Mouse (Mus musculus) brown adipose tissue, adult 24 weeks (tissue): ENCODE data around the gene Tm7sf2. TPM values are rescaled to one million over a fixed set of nuclear protein-coding genes. Genes with fewer than 3 reads are reported as not detected.
"Not testable (repeated sequence)": the region's sequence is repeated elsewhere in the genome, so short reads cannot be mapped to it uniquely, and the experiment has no call there.

Experiments
- H3K27ac ChIP-seq: fragments of 200-500 bp; replicated peaks from 2 replicates; pipeline ENCODE4 v1.5.1; 2012; ENCODE audit warnings: low read depth, mild to moderate bottlenecking, low read length
- H3K4me1 ChIP-seq: fragments of 200-500 bp; 2 replicates; pipeline ENCODE4 v1.6.1; 2012; ENCODE audit warnings: low read length, mixed read lengths; ENCODE audit not compliant: control insufficient read depth, insufficient read depth, insufficient read length
- H3K4me3 ChIP-seq: fragments of 200-500 bp; 2 replicates; pipeline ENCODE4 v1.5.1; 2012; ENCODE audit warnings: low read depth, mild to moderate bottlenecking, low read length, moderate library complexity; ENCODE audit not compliant: insufficient read depth
- polyA plus RNA-seq: library from polyadenylated mRNA; stranded (reverse); fragments of >200 nt; gene quantifications from 2 replicates; pipeline ENCODE4 v1.2.4, GENCODE M21; 2012; ENCODE audit not compliant: missing spikeins, insufficient read depth, insufficient read length

Tm7sf2 gene
- polyA plus RNA-seq, 1 experiment: 15.5 TPM

GRCm38 (mm10) chr19:6058513-6058912, 9.7 kb downstream of the Tm7sf2 start:
- Histone ChIP-seq H3K4me3 (peak overlapping the region; percentile 94), H3K27ac (peak overlapping the region; percentile 89), H3K4me1 (peaks cover 7% of the 10 kb centered on the region)

- peak within 1 kb of the TSS; percentile 89 for H3K27ac ChIP-seq
- H3K4me3 ChIP-seq: peak within 1 kb of the TSS; percentile 94
- H3K4me1 ChIP-seq: peaks cover 6% of the 10 kb centered on the region
Measured at GRCm38 (mm10) chr19:6057313-6058096, 10.7 kb downstream of the Tm7sf2 start, which contains the start of the genes Mrpl49 and Fau. Mrpl49 (minus strand) TSS chr19:6057785. Fau (plus strand) TSS chr19:6057844.

- H3K4me1 ChIP-seq: no peaks in the 10 kb centered on the region; the same call in none of the 2 replicates
- H3K4me3 ChIP-seq: peak overlapping the region; percentile 84
- H3K27ac ChIP-seq: no peak overlapping the region
Measured at GRCm38 (mm10) chr19:6056696-6057095, 11.5 kb downstream of the Tm7sf2 start.

GRCm38 (mm10) chr19:6054296-6054695, 13.9 kb downstream of the Tm7sf2 start:
- no peak overlapping the region for H3K4me3 ChIP-seq
- H3K4me1 ChIP-seq: no peaks in the 10 kb centered on the region; the same call in 1 of the 2 replicates

GRCm38 (mm10) chr19:6052516-6052915, 15.7 kb downstream of the Tm7sf2 start:
- H3K4me3 ChIP-seq: no peak overlapping the region
- H3K27ac ChIP-seq: no peak overlapping the region
- H3K4me1 ChIP-seq: peaks cover 3% of the 10 kb centered on the region; the same call in 1 of the 2 replicates

More at GRCm38 (mm10) chr19:6054296-6054695, 13.9 kb downstream of the Tm7sf2 start:
- H3K27ac ChIP-seq: no peak overlapping the region

GRCm38 (mm10) chr19:6048681-6049410, 19.3 kb downstream of the Tm7sf2 start:
- Histone ChIP-seq H3K4me3 (no peak overlapping the region), H3K27ac (no peak overlapping the region)

GRCm38 (mm10) chr19:6047899-6048166, 20.3 kb downstream of the Tm7sf2 start:
- peaks cover 3% of the 10 kb centered on the region; the same call in 1 of the 2 replicates for H3K4me1 ChIP-seq
- H3K27ac ChIP-seq: no peak overlapping the region
- H3K4me3 ChIP-seq: peak overlapping the region; percentile 73

More at GRCm38 (mm10) chr19:6048681-6049410, 19.3 kb downstream of the Tm7sf2 start:
- H3K4me1 ChIP-seq: peaks cover 3% of the 10 kb centered on the region; the same call in 1 of the 2 replicates

GRCm38 (mm10) chr19:6047154-6047898, 20.8 kb downstream of the Tm7sf2 start:
- Histone ChIP-seq H3K4me1 (peaks cover 3% of the 10 kb centered on the region; the same call in 1 of the 2 replicates), H3K4me3 (peak overlapping the region; percentile 73), H3K27ac (peak overlapping the region; percentile 71)

- Histone ChIP-seq H3K27ac (peak within 1 kb of the TSS; percentile 96), H3K4me3 (peak within 1 kb of the TSS; percentile 73), H3K4me1 (peaks cover 3% of the 10 kb centered on the region; the same call in 1 of the 2 replicates)
Measured at GRCm38 (mm10) chr19:6046294-6047153, 21.6 kb downstream of the Tm7sf2 start, which contains the start of gene Syvn1. Syvn1 (plus strand) TSS chr19:6046576.

- peak overlapping the region; percentile 85 for H3K27ac ChIP-seq
- peak overlapping the region; percentile 73 for H3K4me3 ChIP-seq
- peaks cover 3% of the 10 kb centered on the region; the same call in 1 of the 2 replicates for H3K4me1 ChIP-seq
Measured at GRCm38 (mm10) chr19:6045366-6046293, 22.5 kb downstream of the Tm7sf2 start.

- not testable (repeated sequence) for H3K4me1 ChIP-seq, H3K27ac ChIP-seq, H3K4me3 ChIP-seq
Measured at GRCm38 (mm10) chr19:6044102-6044501, 24.1 kb downstream of the Tm7sf2 start.

- Histone ChIP-seq H3K4me3 (no peak overlapping the region), H3K27ac (no peak overlapping the region), H3K4me1 (no peaks in the 10 kb centered on the region)
Measured at GRCm38 (mm10) chr19:6042293-6042692, 25.9 kb downstream of the Tm7sf2 start.

GRCm38 (mm10) chr19:6040002-6040401, 28.2 kb downstream of the Tm7sf2 start:
- Histone ChIP-seq H3K27ac (no peak overlapping the region), H3K4me1 (no peaks in the 10 kb centered on the region)

More at GRCm38 (mm10) chr19:6040002-6040401, 28.2 kb downstream of the Tm7sf2 start:
- H3K4me3 ChIP-seq: no peak overlapping the region
